Mouse (Mus musculus) liver, adult 2 months (tissue): ENCODE data around the gene Myrip. TPM values are rescaled to one million over a fixed set of nuclear protein-coding genes. Genes with fewer than 3 reads are reported as not detected.

Source experiments
- DNase-seq: peaks from one replicate; pipeline ENCODE4 v3.0.0-alpha.2; 2011; ENCODE audit warnings: low read depth, low spot score; ENCODE audit errors: extremely low read depth
- H3K27ac ChIP-seq: fragments of 200-500 bp; replicated peaks from 2 replicates; pipeline ENCODE4 v1.5.1; 2012; ENCODE audit warnings: low read depth, mild to moderate bottlenecking, control low read depth, inconsistent platforms, low read length; ENCODE audit not compliant: insufficient read depth
- H3K27me3 ChIP-seq: fragments of 200-500 bp; 2 replicates; pipeline ENCODE4 v1.6.1; 2012; ENCODE audit warnings: mild to moderate bottlenecking, moderate library complexity, low read length, inconsistent platforms; ENCODE audit not compliant: control insufficient read depth, insufficient read depth
- H3K36me3 ChIP-seq: fragments of 200-500 bp; 2 replicates; pipeline ENCODE4 v1.6.1; 2012; ENCODE audit warnings: low read length, inconsistent platforms; ENCODE audit not compliant: control insufficient read depth, insufficient read depth
- H3K4me1 ChIP-seq: fragments of 200-500 bp; 2 replicates; pipeline ENCODE4 v1.6.1; 2011; ENCODE audit warnings: low read length; ENCODE audit not compliant: control insufficient read depth, insufficient read depth
- H3K4me3 ChIP-seq: fragments of 200-500 bp; 2 replicates; pipeline ENCODE4 v1.5.1; 2011; ENCODE audit warnings: low read depth, mild to moderate bottlenecking, control low read depth, low read length, moderate library complexity; ENCODE audit not compliant: insufficient read depth
- H3K79me2 ChIP-seq: fragments of 200-500 bp; 2 replicates; pipeline ENCODE4 v1.6.1; 2012; ENCODE audit warnings: inconsistent platforms, mild to moderate bottlenecking, low read length, moderate library complexity; ENCODE audit not compliant: control insufficient read depth, insufficient read depth
- H3K9ac ChIP-seq: fragments of 200-500 bp; 2 replicates; pipeline ENCODE4 v1.6.1; 2012; ENCODE audit warnings: low read depth, mild to moderate bottlenecking, control low read depth, inconsistent platforms, low read length
- CTCF ChIP-seq: fragments of 200-500 bp; IDR thresholded peaks from 2 replicates; pipeline ENCODE4 v1.5.1; 2011; ENCODE audit warnings: low read depth, low read length, control low read depth
- POLR2A ChIP-seq: fragments of 200-500 bp; IDR thresholded peaks from 2 replicates; pipeline ENCODE4 v1.6.1; 2011; ENCODE audit warnings: low read length, control low read depth; ENCODE audit not compliant: insufficient read depth; ENCODE audit errors: extremely low read depth
- WGBS: fragments of 180-500 bp; shearing (Covaris S2); methylation state at CpG from one replicate; pipeline ENCODE4 v1.1.7; 2018; 5-methylcytosine and 5-hydroxymethylcytosine counted together
- polyA plus RNA-seq: library from polyadenylated mRNA; depleted of rRNA; stranded (reverse); fragments of >200 nt; gene quantifications from 2 replicates; pipeline ENCODE4 v1.2.3, GENCODE M21; 2012
- total RNA-seq: library from RNA; depleted of rRNA; stranded (reverse); fragments of >200 nt; gene quantifications from 2 replicates; pipeline ENCODE4 v1.2.3, GENCODE M21; 2014

The Myrip gene
- total and polyA plus RNA-seq, 2 experiments, result 0.09 to 0.28 TPM

DNA sequence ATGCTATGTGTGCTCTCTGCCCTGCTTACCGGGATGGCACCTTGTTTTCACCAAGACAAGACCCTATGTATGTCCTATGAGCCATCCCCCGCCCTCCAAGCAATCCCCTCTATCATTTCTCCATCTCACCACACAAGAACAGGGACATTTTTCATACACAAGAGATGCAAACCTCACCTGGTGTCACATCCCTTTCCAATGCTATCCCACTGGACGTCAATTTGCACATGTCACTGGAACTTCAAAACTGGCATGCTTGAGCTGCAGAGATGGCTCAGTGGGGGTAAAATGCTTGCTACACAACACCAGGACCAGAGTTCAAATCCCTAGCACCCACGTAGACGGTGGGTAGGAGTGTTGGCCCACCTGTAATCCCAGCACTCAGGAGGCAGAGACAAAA lies 196.7 kb downstream of the Myrip start:
- H3K9ac ChIP-seq, result no peak overlapping the region
- no peaks in the 10 kb centered on the region for H3K27me3 ChIP-seq
- 85% methylated on average over 5 of the region's 5 CpGs for WGBS
- peaks cover 5% of the 10 kb centered on the region for H3K36me3 ChIP-seq
- TF ChIP-seq CTCF, result no peak
- TF ChIP-seq POLR2A, result no peak
- no peak overlapping the region for H3K4me3 ChIP-seq
- peaks cover 5% of the 10 kb centered on the region; the same call in 1 of the 2 replicates for H3K4me1 ChIP-seq
- no peak overlapping the region for H3K27ac ChIP-seq
- DNase-seq, result no peak
- no peaks in the 10 kb centered on the region for H3K79me2 ChIP-seq

DNA sequence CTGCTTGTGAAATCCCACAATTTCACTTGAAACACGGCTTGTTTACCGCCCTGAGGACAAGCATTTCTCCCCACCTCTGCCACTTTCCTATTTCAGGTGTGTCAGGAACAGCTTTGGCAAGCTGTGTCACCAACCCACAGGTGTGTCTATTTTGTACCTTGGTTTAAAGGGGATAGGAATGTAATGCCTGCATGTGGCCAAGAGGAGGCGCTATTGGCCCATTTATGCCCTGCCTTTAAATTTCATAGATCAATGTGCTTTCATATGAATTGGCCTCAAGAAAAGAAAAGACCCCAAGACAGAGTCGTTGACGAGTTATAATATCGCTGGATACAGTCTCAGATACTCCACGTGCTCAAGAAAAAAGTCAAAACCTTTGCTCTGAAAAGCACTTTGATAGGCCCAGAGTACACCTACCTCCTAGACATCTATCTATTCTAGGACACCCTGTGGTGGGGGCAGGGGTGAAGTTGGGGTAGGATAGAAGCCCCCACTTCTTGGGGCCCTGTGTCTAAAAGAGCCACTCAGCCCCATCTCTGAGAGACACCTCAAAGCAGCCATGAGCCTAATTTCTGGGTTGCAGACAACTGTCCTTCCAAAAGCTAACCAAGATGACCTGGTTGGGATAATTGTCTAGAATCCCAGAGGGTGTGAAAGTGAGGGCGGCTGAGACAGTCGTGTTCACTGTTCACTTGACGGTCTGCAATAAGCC lies 200.0 kb downstream of the Myrip start:
- TF ChIP-seq POLR2A (no peak), CTCF (peak; percentile 53)
- H3K36me3 ChIP-seq, result no peaks in the 10 kb centered on the region
- peaks cover 3% of the 10 kb centered on the region; the same call in 1 of the 2 replicates for H3K4me1 ChIP-seq
- no peaks in the 10 kb centered on the region for H3K27me3 ChIP-seq
- no peak overlapping the region for H3K9ac ChIP-seq
- H3K27ac ChIP-seq, result no peak overlapping the region
- no peak for DNase-seq
- H3K79me2 ChIP-seq, result no peaks in the 10 kb centered on the region
- 36% methylated on average over 10 of the region's 10 CpGs for WGBS
- H3K4me3 ChIP-seq, result no peak overlapping the region

GRCm38 (mm10) chr9:120502013-120502412 lies 200.7 kb downstream of the Myrip start:
- no peak overlapping the region for H3K4me3 ChIP-seq
- H3K4me1 ChIP-seq, result peaks cover 1% of the 10 kb centered on the region; the same call in 1 of the 2 replicates
- no peaks in the 10 kb centered on the region for H3K79me2 ChIP-seq
- no peak overlapping the region for H3K27ac ChIP-seq
- H3K27me3 ChIP-seq, result no peaks in the 10 kb centered on the region
- no peaks in the 10 kb centered on the region for H3K36me3 ChIP-seq
- no peak for TF ChIP-seq POLR2A
- no peak; the same call in 1 of the 2 replicates for TF ChIP-seq CTCF
- peak; percentile 76 for DNase-seq
- WGBS, result 11% methylated on average over 8 of the region's 8 CpGs
- H3K9ac ChIP-seq, result no peak overlapping the region

DNA sequence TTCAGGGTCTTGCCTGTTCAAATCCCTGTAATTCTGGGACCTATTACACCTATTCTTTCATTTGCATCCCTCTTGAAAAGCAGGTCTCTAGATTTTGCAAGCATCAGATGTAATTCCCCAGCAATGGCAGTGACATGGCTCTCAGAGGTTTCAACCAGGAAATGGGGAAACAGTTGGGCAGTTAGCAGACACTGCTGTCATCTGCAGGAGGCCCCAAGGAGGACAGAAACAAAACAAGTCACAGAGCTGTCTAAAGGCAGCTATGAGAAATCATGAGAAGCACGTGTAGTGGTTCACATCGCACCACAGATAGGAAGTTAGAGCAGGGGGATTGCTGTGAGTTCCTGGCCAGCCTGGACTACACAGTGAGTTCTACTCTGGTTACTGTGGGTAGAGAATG lies 203.1 kb downstream of the Myrip start:
- no peak overlapping the region for H3K4me3 ChIP-seq
- DNase-seq, result no peak
- TF ChIP-seq POLR2A, result no peak
- no peak for TF ChIP-seq CTCF
- no peak overlapping the region for H3K27ac ChIP-seq
- 80% methylated on average over 2 of the region's 2 CpGs for WGBS
- H3K4me1 ChIP-seq, result peaks cover 1% of the 10 kb centered on the region; the same call in 1 of the 2 replicates
- H3K79me2 ChIP-seq, result no peaks in the 10 kb centered on the region
- no peak overlapping the region for H3K9ac ChIP-seq
- no peaks in the 10 kb centered on the region for H3K27me3 ChIP-seq
- no peaks in the 10 kb centered on the region for H3K36me3 ChIP-seq

GRCm38 (mm10) chr9:120511781-120512180 lies 210.5 kb downstream of the Myrip start:
- TF ChIP-seq CTCF (peak; percentile 42), POLR2A (no peak)
- 66% methylated on average over 3 of the region's 3 CpGs for WGBS
- Histone ChIP-seq H3K27me3 (no peaks in the 10 kb centered on the region), H3K79me2 (no peaks in the 10 kb centered on the region), H3K36me3 (no peaks in the 10 kb centered on the region), H3K27ac (no peak overlapping the region), H3K4me3 (no peak overlapping the region), H3K4me1 (no peaks in the 10 kb centered on the region), H3K9ac (no peak overlapping the region)
- peak; percentile 24 for DNase-seq

DNA sequence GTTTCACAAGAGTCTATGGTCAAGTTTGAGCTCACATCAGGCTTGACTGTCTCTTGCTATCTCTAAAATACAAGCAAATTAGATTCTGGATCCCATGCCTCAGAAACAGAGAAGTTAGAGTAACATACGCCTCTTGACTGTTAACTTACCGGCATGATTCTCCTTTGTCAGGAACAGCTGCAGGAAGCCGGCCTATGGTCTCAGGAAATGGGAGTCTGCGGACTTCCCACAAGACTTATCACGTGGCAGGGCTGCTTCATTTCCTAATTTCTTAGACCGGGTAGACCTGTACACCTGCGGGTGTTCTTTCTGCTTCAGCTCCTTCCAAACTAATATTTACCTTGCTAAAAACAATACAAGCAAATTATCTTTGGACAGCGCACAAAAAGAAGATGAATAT lies 215.4 kb downstream of the Myrip start:
- no peaks in the 10 kb centered on the region for H3K4me1 ChIP-seq
- no peaks in the 10 kb centered on the region for H3K27me3 ChIP-seq
- TF ChIP-seq CTCF (no peak), POLR2A (no peak)
- DNase-seq, result no peak
- H3K9ac ChIP-seq, result no peak overlapping the region
- no peaks in the 10 kb centered on the region for H3K79me2 ChIP-seq
- 69% methylated on average over 8 of the region's 8 CpGs for WGBS
- no peak overlapping the region for H3K27ac ChIP-seq
- H3K4me3 ChIP-seq, result no peak overlapping the region
- no peaks in the 10 kb centered on the region for H3K36me3 ChIP-seq
